Mouse (Mus musculus): ENCODE measurements around the gene Fam241a.

The Fam241a gene

DNA sequence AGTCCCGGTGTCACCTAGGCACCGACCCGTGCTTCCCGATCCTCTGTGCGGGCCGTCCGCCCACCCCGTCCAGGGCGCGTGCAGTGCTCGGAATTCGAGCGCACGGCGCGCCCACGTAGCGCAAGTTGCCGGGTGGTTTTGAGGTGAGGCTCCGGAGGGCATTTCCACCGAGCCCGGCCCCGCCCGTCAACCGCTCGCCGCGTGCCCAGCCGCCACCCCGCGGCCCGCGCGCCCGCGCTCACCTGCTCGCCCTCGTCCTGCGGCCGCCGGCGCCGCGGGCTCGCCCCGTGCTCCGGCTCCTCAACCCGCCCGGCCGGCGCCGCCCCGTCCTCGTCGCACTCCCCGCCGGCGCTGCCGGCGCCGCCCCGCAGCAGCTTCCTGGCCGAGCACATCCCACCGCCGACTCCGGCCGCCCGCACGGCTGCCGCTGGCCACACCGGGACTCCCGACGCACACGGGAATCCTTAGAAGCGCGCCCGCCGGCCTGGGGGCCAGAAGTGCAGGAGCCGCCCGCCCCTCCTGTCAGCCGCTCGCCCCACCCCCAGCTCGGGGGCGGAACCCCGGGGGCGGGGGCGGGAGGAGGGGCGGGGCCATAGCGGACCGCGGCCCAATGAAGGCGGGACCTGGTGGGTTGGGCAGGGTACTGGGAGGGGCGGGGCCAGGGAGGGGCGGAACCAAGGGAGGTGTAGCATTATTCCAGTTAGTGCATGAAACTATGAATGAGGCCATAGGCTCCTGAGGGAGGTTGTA, at the start of gene Fam241a:
Gene Fam241a, minus strand, starts transcription at position 533 of the 750 bp plus-strand sequence.
- peak; percentile 90 for DNase-seq (ENCODE audit: low spot score)

DNA sequence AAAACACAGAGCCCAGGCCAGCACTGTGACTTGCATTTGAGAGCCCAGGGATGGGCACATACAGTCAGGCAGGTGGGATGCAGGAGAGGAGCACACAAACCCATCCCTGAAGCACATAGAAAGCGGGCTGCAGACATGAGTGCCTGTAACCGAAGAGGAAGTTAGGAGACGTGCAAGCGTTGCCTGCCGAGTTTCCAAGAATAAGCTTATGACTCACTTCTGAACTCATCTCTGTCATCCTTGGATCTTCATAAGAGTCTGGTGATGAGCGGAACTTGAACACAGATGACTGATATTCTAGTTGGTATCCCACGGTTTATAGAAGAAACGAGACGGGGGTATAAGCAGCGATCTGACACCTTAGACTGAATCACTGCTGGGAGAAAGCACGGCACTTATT, 36.3 kb upstream of the Fam241a start:
- no peak for DNase-seq (ENCODE audit: low spot score)

DNA sequence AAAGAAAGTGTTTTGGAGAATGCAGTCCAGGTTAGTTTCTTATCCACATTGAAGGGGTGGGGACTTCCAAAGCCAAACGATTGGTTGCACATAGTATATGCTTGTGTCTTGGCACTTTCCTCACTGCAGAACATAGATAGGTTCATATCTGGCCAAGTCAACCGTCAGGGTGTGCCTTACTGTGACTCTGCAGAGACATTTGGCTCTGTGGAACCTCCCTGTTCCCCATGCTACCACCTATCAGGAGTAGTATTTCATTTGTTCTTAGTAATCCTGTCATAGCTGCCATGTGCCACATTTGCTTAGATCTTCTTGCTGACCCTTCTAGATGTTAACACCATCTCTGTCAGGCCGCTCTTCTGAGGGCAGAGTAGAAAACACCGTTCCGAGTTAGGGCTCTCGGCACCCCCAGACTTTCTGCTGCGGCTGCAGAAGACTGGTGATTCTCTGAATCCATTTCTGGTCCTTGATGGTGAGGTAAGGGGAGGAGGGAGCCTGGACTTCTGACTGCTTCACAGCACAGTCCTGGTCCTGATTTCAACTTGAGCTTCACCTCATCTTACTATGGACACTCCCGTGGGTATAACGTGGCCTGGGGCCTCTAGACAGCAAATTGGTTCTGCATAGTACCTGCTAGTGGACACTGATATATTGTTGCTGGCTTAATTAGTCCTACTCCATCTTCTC, 34.3 kb upstream of the Fam241a start:
- DNase-seq (ENCODE audit: low spot score) = peak; percentile 95

DNA sequence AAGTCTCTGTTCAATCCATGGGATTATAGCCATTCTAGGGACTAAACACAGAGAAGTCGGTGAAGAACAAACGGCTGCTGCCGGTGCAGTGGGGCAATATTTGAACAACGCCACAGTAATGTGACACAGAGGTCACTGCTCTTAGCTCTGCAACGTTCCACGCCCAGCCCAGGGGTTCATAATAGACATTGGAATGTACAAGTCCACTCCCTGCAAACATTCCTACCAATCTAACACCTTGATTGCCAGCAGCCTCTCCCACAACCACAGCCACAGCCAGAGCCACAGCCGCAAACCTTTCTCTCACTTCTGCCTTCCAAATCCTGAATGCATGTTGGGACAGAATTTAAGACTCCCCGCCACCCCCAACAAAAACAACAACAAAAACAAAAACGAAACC, 33.8 kb upstream of the Fam241a start:
- DNase-seq (ENCODE audit: low spot score) = no peak

DNA sequence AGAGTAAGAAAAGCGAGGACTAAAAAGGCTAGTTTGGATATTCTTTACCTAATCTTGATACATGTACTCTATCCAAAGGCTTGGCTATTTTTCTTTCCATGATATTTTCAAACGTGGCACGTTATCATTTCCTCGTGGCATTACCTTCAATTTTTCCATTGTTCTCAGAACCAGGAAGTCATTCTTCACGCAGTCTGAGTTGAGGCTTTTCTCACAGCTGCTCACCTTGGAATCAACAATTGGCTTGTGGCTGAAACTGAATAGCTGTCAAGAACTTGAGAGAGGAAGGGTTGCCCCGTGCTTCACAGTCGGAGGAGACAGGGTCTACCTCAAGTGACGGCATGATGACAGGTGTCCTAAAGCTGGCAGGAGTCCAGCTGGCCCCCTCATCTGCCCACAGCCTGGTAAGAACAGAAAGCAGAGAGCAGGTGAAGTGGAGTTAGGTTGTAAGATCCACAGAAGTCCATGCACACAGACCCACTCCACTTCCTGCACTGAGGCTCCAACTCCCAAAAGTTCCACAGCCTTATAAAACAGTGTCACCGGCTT, 30.6 kb upstream of the Fam241a start:
- no peak for DNase-seq (ENCODE audit: low spot score)

DNA sequence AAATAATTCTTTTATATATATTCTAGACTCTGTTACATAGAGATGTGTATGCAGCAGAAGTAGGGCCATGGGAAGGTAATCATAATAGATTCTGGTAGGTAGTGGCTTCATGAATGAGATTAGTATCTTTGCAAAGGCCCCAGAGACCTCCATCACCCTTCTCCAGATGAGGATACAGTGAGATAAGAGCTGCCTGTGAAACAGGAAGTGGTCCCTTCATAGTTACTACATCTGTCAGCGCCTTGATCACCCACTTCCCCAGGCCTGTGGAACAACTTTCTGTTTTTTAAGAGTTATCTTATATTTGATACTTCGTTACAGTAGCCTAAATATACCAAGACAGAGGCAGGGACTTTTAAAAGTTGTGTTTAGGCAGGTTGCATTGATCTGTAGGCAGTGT, 28.3 kb upstream of the Fam241a start:
- DNase-seq (ENCODE audit: low spot score) = no peak

DNA sequence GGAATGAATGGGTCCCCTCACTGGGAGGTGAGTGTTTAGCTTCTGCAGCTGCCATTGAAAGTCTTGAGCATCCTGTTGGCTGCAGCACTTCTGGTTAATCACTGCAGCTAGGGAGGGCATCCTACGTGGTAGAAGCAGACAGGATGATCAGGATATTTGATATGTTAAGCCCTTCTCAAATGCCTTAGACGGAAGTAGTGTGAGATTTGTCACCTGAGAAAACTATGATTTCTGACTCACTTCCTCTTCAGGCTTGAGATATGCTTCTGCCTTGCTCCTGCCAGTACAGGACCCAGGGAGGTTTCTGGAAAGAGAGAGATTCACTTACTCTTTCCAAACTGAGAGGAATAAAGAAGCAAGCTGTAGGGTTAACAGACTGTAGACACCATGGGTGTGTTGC, 27.1 kb upstream of the Fam241a start:
- no peak for DNase-seq (ENCODE audit: low spot score)

DNA sequence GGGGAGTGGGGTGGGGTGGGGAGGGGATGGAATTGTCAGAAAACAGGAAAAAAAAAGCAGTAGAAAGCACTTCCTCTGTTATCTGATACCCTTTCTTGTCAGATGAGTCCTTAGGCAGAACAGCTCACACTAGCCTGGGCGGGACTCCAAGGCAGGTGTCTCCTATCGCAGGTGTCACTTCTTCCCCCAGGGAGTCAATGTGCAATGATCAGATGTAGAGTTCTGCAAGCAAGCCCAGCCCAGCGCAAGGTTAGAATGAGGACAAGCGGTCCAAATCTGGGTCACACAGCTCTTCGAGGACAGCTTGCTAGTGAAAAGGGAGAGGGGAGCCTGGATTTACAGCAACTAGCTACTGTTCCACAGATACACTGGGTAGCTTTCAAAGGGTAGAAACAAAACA, 26.0 kb upstream of the Fam241a start:
- no peak for DNase-seq (ENCODE audit: low spot score)

DNA sequence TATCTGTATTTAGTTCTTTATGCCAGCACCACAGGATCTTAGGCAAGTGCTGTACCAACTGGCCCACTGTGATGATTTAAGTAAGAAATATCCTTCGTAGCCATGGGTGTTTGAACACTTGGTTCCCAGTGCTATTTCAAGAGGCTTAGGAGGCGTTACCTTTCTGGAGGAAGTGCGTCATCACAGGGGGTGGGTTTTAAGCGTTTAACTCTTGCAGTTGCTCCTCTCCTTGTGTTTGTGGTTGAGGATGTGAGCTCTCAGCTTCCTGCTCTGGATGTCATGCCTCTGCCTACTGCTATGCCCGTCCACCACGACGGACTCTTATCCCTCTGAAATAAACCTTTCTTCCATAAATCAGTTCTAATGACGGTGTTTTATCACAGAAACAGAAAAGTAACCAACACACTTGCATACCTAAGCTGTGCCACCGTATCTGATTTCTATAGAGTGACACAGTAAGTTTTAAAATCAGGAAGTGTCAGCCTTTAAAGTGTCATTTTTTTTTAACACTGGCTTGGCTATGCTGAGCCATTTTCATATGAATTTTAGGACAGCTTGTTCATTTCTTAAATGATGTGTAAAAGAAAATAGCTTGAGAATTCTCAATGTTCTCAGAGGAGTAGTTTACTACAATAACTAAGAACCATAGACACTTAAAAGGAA, 22.0 kb upstream of the Fam241a start:
- no peak for DNase-seq (ENCODE audit: low spot score)

DNA sequence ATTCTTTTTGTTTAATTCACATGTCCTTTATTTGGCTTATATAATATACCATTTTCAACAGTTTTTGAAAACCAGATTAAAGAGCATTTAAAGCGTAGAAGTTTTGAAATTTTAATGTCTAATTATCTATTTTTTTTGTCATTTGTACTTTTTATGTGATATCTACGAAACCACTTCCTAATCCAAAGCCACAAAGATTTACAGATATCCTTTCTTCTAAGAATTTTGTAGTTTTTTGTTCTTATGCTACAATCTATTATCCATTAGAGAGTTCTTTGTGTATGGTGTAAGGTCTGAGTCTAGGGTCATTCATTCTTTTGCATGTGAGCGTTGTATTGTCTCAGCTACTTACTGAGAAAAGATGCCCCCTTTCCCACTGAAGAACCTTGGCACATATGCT, 21.4 kb upstream of the Fam241a start:
- DNase-seq (ENCODE audit: low spot score) = no peak

DNA sequence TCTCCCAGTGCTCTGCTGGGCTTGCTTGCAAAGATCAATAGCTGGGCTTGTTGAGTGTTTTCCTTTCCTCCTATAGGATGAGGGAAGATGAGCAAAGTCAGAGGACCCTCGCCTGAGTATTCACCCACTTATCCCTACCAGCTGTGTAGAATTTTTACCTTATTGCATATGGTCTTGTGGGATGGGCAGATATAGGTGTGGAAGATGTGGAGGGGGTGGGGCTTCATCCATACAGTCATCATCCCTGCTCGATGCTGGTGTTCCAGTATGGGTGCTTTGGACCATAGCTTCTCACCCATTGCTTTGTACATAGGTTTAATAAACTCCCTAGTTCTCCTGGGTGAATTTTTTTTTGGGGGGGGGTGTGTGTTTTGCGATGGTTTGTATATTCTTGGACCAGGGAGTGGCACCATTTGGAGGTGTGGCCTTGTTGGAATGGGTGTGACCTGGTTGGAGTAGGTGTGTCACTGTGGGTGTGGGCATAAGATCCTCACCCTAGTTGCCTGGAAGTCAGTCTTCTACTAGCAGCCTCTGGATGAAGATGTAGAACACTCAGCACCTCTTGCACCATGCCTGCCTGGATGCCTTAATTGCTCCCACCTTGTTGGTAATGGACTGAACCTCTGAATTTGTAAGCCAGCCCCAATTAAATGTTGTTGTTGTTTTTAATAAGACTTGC, 19.7 kb upstream of the Fam241a start:
- no peak for DNase-seq (ENCODE audit: low spot score)

DNA sequence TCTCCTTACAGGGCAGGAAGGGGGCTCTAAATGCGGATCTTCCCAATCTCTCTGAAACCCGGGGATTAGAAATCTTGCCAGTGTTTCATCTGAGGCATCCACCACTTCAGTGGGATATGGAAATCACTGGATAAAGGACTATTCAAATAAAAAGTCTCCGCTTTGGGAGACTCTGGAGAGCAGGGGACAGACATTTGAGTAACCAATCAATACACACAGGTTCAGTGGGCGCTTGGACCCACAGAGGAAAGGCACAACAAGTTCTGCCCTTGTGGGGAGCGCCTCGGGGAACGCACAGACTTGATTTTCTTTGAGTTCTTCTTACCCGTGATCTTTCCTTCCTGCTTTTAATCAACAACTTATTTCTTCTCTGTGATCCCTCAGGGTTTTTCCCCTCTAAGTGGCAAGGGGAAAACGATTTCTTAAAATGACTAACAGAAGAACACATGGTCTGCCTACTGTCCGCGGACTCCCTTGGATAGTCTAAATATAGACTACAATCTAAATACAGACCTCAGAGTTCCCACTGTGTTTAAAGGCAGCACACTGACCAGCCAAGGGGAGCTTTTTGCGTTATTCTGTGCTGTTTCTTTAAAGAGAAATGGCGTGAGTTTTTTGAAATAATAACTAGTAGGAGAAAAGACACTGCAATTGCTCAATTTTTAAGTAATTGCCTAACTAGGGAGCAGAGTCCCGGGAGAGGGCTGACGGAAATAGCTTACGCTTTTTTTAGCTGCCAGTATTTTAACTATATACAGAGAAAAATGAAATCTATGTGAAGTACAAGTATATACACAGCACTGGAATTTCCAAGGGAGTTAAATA, 18.0 kb upstream of the Fam241a start:
- DNase-seq (ENCODE audit: low spot score) = no peak

DNA sequence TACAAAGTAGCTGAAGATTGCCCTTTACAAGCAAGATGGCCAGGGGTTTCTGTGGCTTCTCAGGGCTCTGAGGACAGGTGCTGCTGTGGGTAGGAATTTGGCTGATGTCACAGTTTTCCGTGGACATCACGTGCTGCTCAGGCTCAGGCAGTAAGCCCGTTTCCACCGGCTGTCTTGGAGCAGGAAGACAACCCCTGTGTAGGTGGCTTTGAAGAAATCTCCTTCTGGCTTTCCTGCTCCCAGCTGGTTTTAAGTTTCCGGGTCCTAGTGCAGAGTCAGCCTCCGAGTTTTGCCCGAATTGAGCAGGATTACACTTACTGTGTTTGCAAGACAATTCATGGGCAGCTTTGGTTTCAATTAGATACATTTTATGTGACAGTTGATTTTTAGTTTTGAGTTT, 13.8 kb upstream of the Fam241a start:
- no peak for DNase-seq (ENCODE audit: low spot score)

DNA sequence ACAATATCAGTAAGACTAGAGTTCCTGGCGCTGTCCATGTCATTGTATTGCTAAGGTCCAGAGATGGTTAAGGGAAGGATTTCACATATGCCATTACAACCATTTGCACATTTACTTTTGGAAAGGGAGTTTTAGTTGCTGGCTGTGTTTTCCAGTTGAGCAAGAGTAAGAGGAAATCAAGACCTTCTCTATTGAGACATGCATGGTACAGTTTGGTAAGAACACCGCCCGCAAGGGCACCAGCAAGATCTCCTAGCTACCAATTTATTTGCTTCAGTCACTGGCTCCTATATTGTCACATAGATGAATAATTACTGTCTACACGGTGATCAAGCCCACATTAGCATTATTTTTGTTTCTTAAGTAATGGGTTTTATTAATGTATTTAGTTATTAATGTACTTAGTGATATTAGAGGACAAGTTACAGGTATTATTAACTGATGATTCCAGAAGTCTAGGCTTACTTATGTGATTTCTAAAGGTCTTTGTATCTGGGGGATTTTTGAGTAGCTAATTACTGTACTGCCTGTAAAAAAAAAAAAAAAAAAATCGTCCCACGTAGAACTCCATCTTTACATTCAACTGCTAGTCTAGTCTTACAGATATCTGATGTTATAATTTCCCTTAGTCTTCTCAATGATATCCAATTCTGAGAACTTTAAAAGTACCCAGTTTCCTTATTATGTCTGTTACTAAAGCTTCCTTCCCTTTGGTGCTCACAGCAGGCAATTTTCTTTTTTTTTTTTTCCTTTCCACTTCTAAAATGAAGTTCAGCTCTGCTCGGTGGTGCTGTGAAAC, 944 bp downstream of the Fam241a start:
- peak; percentile 42 for DNase-seq (ENCODE audit: low spot score)

DNA sequence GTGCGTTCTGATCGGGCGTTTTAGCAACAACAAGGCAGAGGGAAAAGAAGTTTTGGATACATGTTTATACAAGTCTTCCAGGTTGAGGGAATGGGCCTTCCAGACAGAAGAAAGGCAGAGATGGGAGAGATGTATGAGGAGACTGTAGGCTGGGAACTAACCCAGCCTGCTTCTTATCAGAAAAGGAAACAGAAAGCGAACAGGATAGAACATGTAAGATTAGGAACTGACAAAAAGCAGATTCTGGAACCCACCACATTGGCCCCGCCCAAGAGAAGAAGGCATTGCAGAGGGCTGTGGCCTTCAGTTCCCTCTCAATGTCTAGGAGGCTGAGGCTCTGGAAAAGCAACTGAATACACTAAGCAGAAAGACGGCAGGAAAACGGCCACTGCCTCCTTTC, 2.2 kb downstream of the Fam241a start:
- peak; percentile 76 for DNase-seq (ENCODE audit: low spot score)

DNA sequence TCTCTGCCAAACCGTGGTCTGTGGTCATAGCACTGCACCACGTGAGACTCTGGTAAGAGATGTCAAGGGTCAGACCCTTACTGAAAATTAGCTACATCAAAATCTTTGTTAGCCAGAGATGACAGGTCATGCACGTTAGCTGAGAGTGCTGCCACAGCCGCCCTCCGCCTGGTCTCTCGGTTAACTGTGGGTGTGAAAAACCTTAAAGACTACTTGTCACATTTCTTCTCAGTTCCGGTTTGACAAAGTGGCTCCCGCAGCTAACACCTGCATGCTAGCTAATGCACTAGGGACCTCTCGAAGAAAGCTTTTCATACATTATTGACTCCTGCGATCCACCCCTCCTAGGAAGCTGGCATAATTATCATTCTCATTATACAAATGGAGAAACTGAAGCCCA, 4.2 kb downstream of the Fam241a start:
- no peak for DNase-seq (ENCODE audit: low spot score)

DNA sequence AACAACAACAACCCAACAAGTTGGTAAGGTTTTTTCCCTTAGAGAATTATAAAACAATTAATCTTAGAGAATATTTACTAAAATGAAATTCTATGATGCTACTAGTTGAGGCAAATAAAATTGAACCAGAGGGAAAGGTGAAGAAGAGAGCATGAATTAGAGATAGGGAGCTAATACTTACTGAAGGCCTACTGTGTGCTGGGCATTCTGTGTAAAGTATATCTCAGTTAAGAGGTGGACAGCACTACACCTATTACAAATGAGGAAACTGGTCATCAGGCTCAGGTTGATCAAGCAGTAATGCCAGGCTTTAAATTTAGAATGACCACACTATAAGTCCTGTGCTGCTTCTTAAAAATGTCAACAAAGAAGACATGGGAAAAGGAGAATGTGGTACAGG, 6.1 kb downstream of the Fam241a start:
- no peak for DNase-seq (ENCODE audit: low spot score)

DNA sequence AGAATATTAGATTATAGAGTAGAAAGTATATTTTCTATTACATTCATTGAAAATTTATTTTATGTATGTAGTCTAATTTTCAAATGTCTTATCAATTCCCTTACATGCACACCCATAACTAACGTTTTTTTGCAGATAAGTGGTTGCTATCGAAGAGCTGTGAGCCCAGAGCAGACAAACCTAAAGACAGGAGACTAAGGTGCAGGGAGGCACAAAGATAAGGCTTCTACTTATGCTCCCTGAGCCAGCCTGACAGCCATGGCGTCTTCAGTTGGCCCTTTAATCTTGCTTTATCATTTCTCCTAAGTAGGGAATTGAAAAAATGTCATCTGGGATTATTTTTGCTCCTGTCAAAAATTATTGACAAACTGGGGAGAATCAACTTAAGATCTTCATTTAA, 6.6 kb downstream of the Fam241a start:
- peak; percentile 83 for DNase-seq (ENCODE audit: low spot score)

DNA sequence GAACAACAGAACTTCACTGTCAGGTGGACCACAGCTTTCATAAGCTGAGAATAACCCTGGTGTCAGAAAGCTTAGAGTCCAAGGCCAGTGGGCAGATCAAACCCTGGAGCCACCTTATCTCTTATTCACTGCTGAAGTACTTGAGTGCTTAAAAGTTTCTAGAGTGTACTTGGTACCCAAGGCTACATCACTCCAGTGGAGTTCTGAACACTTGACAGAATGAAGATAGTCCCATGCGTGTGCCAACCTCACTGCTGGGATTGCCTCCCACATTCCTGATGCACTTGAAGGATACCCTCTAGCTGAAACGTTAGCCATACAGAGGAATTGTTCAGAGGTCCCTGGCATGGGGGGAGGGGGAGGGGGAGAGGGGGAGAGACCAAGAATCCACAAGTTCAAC, 14.4 kb downstream of the Fam241a start:
- no peak for DNase-seq (ENCODE audit: low spot score)

DNA sequence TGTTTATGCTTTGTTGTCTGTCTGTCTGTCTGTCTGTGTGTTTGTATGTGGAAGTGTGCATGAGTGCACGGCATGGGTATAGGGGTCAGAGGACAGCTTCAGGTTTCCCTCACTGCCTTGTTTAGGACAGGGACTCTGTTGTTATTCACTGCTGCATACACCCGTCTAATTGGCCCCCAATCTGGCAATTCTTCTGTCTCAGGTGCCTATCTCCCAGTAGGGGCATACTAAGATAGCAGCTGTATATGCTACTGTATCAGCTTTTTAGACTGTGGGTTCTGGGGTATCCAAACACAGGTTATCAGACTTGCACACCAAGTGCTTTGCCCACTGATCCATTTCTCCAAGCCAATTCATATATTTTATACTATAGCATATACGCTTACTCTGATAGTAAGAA, 16.2 kb downstream of the Fam241a start:
- no peak for DNase-seq (ENCODE audit: low spot score)

DNA sequence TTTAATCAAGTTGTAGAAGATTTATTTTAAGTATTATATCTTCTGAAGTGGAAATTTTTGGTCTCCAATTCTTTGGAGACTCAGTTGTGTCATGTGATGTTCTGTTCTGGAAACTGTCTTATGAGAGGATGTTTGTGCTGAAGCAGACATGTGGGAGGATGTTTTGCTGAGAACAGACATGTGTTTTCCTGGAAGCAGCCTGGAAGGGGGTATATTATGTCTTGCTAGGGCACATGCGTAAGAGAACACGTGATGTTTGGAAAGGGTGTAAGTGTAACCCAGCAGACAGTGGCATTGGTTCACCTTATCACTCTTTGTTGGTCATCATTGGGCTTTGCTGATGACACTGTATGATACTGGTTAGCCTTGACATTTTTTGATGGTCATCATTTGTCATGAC, 20.6 kb downstream of the Fam241a start:
- DNase-seq (ENCODE audit: low spot score) = no peak

All from c-Kit-positive CD71-positive TER-119-positive erythroid progenitor cells, embryonic 14.5 days (primary cell).